Mouse (Mus musculus): ENCODE results near the gene Fndc7.
"Not testable (repeated sequence)": the region's sequence is repeated elsewhere in the genome, so short reads cannot be mapped to it uniquely, and the experiment has no call there.

Gene Fndc7

DNA sequence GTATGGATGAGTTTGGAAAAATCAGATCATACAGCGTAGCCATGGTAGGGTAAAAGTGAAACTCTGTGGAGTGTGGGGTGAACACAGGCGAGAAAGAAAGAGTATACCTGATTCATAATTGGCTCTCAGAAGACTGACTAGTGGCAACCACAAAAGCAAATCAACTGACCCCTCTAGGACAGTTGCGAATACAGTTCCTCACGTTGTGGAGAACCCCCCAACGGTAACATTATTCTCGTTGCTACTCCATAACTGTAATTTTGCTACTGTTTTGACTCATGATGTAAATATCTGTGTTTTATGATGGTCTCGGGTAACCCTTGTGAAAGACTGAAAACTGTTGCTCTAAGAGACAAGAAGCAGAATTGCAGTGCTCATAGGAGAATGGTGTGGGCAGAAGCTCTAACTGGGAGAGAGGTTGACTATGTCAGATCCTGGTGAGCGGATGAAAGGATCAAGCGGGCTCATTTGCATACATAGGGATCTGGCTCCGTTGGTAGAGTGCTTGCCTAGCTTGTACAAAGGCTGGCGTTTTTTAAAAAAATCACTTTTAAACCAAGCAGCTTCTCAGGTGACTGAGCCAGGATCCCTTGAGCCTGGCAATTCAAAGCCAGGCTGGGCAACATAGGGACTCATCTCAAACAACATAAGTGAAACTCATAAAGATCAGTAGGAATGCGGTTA lies 2.7 kb downstream of the Fndc7 start:
- no peak for DNase-seq

DNA sequence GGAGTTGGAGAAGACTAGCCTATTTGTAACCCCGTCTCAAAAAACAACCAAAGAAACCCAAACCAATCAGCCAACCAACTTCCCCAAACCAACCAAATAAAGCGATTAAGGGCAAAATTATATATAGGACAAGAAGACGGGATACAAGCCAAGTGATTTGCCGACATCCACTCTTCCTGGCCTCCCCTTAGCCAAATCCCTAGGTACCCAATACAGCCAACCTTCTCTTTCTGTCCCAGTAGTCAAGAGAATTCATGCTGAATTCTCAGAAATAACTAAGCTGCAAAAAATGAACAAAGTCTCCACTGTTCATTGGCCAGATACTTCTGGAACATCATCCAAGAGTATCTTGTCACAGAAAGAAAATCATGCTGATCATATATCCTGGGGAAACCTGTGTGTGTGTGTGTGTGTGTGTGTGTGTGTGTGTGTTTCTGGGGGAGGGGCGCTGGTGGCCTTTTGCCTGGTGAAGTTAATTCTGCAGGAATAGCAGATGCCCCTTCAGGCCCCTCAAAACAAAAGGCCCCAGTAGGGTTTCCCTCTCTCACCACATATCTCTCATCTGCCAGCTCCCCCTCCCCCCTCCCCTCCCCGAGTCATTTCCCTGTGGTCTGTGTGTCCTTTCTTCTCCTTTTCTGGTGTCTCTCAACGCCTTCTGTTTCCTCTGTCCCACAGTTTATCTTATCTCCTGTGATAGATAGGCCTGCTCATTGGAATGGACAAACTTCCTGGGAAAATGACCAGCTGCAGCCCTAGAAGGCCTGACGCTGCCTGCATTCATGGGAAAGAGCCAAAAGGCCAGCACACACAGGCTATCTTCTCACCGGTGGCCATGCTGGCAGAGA lies 3.9 kb downstream of the Fndc7 start:
- DNase-seq: no peak

DNA sequence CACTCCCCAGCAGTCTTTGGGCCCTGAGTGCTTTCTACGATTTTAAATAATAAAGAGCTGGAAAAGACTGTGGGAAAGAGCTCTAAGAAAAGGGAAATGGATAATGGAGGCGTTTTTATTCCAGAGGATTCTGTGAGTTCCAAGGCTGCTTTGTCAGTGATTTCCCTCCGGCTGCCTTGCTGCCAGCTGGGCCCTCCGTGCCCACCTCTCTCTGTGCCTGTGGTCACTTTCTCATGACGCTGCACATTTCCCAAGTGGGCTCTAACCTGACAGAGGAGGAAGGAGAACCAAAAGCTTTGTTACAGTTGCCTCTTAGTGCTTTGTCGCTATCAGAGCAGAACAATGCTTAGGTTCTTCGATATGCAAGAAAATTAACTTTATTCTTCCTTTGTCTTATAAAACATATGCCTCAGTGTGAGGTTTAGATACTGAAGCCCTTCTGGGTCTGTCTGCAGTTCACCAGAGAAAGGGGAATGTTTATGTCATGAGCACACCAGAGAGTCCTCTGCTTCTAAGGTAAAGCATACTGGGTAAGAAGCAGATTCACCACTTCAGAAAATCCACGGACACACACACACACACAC lies 5.0 kb downstream of the Fndc7 start:
- DNase-seq: no peak

DNA sequence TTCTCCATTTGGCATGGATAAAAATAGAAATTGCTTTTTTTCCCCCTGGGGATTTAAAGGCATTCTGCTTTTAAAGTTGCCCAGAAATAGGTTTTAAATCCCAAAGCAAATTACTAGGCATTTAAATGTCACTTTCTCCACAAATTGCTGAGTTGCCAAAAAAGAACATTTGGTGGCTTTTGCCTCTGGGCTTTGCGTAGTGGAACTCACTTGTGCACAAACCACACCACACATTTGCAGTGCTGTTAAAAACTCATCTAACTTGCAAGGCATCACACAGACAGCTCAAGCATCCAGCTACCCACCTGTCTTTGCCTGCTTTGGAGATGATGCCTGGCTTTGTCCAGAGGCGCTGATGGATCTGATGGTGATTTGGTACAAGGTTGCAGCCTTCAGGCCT lies 6.7 kb downstream of the Fndc7 start:
- no peak for DNase-seq

DNA sequence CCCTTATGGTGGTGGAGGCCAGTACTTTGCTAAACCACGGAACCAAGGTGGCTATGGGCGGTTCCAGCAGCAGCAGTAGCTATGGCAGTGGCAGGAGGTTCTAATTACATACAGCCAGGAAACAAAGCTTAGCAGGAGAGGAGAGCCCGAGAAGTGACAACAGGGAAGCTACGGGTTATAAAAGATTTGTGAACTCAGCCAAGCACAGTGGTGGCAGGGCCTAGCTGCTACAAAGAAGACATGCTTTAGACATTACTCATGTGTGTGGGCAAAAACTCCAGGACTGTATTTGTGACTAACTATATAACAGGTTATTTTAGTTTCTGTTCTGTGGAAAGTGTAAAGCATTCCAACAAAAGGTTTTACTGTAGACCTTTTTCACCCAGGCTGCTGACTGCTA lies 7.9 kb downstream of the Fndc7 start:
- not testable (repeated sequence) for DNase-seq

DNA sequence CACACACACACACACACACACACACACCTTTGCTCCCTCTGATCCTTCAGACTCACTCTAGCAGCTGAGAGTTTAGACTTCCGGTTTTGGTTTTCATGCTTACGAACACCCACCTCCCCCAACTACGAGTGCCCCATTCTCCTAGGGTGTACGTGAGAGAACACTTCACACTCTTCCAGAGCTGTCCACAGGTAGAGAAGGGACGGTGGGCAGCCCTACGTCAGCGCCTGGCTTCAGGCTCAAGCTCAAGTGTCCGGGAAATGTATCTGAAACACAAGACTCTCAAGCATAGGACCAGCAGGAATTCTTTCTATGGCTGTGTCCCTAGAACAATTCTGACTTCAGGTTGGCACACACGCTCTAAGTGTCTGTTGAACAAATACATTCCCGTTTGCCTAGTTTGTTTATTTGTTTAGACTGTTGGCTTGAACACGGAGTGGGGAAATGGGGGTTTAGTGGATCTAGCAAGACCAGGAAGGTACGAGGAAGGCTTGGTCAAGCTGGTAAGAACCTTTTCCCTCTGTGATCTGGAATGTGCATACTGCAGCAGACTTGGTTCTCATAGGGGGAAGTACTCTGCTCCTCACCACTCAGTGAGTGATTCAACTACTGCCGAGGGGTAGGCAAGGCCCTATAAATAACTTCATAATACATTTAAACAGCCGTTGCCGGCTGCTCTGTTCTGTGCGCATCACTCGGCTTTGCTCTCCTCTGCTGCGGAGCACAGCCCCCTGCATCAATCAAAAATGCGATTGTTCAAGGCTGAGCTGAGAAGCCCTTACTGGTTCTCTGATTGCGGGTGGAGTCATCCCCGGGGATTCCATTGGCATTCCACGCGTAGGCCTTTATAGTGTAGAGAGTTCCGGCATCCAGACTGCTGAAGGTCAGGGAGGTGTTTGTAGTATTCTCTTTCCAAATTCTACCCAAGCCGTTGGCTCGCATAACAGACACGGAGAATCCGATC lies 9.0 kb downstream of the Fndc7 start:
- no peak for DNase-seq

DNA sequence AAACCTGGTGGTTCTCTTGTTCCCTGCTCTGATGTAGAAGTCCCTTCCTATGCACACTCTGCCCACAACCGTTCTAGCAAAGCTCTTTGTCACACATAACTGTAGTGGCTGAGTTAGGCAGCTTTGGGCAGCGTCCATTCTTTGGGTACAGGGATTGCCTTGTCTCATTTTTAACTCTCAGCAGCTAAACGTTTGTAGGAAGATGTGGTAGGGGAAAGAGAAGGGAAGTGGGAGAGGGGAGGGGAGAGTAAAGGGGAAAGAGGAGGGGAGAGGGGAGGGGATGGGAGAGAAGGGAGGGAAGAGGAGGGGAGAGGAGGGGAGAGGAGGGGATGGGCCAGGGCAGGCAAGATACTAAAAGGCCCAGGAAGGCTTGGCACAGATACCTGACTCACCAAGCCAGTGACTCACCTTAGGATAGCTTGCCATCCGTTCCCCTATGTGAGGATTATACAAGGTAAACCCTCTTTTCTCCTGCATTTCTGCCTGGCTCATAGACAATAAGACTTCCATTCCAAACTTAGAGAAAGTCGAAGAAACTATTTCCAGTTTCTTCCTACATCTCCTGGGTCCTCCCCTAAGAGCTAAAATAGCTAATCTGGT lies 9.9 kb downstream of the Fndc7 start:
- DNase-seq: no peak

DNA sequence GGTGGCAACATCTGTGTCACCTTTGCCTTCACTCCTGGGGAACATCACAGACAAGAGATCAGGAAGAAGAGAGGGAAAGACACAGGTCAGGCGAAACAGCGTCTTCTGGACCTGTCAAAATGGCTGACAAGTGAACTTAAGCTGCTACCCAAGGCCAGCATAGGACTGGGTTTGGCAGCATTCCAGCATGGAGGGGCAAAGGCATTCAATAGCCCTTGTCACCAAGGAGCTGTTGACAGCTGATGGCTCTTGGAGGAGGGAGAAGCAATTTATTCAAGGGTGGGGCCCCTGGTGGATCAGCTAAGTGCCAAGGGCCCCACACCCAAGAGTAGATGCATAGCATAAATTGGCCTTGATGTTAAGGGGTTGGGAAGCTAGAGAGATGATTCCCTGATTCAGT lies 10.7 kb downstream of the Fndc7 start:
- no peak for DNase-seq

DNA sequence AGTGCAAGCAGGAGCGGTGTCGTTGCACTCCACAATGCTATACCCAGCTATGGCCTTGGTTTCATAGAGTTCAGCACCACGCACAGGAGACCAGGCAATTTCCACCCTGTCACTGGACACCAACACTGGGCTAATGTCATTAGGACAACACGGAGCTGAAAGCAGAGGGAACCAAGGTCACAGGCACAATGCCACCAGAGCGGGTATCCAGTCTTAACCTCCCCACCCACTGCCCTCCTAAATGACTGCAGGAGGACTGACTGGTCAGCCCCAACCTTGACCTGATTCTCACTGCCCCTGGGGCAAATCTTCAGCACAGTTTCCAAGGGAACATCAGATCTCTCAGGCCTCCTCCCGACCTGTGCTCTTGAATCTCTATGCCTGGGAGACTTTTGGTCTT lies 19.2 kb downstream of the Fndc7 start:
- no peak for DNase-seq

DNA sequence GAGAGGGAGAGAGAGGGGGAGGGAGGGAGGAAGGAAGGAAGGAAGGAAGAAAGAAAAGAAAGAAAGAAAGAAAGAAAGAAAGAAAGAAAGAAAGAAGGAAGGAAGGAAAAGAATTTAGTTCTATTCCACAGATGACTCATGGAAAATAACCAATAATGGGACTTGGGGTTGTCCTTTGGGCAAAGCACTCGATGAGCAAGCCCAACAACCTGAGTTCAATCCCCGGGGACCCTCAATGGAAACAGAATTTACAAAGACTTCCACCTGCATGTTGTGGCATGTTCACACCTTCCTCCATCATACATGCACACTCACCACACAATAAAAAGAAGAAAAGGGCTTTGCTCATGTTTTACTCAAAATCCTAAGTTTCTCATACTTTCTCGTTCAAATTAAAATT lies 22.4 kb downstream of the Fndc7 start:
- no peak for DNase-seq

DNA sequence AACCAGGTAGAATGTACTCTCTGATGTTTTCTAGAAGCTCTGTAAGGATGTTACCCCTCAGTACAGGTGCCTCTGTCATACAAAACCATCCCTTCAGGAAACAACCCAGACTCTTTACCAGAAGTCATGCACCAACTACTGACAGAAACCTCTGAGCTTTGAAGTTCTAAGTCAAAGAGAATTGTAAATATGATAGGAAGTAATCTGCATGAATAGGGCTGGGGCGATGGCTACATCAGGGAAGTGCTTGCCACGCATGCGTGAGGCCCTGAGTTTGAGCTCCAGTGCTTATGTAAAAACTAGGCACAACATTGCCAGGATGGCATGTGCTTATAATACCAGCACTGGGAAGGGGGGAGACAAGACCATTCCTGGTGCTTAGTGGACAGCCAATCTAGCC lies 24.1 kb downstream of the Fndc7 start:
- DNase-seq: no peak

DNA sequence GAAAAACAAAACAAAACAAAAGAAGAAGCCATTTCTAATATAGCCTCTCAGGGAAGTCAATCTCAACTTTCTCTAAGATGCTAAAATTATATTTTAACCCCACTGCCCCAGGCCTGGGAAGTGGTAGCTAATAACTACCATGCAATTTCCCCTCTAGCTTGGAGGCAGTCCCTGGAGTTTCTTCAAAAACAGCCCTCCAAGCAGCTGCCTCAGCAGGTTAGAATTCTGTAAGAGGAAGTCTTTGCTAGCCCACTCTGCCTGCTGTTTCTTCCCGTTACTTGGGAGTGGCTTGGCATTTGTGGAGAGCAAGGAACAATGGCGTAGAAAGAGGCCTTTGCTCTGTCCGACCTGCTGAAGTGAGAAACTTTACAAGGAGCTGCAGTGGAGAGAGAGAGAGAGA lies 24.7 kb downstream of the Fndc7 start:
- no peak for DNase-seq

DNA sequence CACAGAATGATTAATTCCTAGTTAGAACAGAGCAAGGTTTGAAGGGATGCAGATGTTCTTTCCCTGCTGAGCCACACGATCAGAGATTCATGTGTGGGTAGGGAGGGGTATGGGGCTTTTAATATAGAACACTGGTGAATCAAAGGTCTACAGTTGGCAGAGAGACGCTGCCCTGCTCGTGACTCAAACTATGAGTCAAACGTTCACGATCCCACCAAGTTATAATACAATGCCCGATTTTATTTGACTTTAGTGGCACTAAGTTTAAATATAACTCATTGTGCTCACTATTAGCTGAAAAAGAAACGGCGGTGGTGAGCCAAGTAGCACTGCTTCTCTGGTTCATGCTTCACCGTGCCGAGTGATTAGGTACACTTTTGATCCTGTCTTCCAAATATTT lies 26.7 kb downstream of the Fndc7 start:
- DNase-seq: no peak

DNA sequence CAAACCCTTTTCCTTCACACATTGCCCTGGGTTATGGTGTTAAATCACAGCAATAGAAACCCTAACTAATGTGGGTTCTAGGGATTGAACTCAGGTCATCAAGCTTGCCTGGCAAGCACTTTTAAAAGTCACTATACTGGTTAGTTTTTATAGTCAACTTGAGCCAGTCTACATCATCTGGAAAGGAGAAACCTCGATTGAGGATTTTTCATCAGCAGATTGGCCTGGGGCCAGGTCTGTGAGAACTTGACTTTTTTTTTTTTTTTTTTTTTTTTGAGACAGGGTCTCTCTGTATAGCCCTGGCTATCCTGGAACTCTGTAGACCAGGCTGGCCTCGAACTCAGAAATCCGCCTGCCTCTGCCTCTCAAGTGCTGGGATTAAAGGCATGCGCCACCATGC lies 27.5 kb downstream of the Fndc7 start:
- not testable (repeated sequence) for DNase-seq

DNA sequence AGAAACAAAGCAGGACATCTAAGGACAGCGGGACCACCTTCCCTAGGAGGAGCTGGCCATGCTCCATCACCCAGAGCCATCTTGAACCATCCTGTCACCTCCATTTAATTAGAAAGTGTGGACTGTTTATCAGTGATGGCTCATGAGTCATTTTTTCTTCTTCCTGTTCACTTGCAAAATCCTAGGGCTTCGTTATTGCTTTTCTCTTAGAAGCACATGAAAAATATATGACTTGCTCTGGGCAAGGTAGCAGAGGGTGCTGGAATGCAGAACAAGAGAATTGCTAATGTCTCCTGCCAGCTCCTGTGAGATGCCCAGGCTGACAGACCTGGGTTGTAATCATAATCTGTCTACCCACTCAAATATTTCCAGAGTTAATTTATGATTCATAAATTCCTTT lies 29.0 kb downstream of the Fndc7 start:
- no peak for DNase-seq

DNA sequence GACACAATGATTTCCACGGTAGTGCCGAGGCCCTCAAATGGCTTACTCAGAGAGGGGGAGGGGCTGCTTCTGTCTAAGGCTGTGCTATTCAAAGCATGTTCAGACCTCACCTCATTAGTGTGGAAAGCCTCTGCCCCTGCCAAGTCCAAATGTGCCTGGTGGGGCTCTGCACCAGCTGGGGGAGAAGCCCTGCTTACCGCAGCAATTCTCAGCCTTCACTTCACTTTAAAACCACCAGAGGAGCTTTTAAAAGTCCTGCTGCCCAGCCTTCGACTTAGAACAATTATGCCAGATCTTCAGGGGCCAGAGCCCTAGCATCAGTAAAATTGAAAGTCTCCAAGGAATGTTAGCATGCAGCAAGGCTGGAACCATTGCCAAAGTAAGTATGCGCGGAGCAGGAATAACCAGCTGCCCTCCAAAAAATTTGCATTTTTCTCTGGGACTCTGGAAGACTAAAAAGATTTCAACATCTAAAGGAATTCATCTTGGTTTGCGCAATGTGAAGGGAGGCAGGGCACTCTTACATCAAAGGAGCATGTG lies 31.5 kb downstream of the Fndc7 start:
- no peak for DNase-seq

DNA sequence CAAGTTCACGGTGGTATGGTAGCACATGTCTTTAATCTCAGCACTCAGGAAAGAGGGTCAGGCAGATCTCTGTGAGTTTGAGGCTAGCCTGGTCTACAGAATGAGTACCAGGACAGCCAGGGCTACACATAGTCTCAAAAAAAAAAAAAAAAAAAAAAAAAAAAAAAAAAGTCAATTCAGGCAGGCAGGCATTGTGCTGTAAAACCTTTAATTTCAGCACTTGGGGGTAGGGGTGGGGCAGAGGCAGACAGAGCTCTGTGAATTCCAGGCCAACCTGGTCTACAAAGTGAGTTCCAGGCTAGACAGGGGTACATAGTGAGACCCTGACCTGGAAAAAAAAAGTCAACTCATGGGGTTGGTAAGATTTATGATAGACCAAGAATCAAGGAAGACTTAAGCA lies 32.1 kb downstream of the Fndc7 start:
- no peak for DNase-seq

DNA sequence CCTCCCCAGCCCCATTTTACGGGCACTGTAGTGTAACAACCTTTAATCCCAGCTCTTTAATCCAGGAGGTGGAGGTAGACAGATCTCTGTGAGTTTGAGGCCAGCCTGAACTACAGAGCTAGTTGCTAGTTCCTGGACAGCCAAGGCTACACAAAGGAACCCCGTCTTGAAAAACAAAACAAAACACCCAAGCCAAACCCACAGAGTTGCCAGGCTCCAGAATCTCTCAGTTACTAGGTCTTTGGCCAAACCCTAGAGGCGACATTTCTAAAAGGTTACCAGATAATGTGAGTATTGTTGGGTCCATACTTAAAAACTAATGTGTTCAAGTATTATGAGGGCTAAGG lies 32.7 kb downstream of the Fndc7 start:
- no peak for DNase-seq

DNA sequence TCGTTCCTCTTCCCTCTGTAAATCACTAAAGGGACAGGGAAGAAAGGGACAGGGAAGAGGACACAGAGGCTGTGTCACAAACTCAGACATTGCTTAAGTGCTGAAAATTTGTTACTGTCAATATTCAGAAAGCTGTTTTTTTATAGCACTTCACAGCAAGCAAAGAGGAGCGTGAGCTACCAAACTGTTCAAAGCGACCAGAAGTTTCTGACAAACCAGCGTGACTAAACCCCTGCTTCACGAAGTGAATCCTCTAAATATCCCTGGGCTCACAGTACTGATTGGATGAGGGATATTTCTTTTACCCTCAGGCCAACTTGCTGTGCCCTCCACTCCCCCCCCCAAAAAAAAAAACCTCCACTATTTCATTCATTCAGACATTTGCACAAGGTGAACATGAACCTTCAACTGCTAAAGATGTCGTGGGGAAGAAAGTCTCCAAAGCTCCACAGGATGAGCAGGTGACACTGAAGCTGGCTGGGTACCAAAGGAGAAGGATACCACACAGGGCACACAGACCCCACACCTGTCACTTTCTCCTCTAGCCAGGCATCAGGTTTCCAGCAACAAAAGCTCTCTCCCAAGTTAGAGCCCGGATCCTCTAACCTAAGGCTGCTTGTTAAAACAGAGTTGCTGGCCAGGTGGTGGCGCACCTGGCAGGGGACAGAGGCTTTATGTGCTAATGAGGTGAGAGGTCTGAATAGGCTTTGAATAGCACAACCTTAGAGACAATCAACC lies 33.3 kb downstream of the Fndc7 start:
- DNase-seq: peak; percentile 39

DNA sequence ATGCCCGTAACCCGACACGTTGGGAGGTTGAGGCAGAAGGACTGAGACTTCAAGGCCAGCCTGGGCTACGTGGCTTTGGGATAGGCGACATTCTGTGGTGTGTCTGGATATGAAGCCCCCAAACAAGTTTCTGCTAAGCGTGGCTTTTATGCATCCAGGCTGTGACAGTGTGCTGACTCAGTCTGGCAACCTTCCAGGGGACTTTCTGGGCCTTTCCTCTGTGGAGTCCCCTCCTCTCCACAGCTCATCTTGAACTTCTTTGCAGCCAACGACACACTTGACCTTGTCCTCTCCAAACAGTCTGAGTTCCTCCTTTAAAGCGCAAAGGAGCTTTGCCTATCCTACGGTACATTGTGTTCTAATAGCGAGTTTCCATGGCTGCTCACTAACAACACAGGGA lies 33.9 kb downstream of the Fndc7 start:
- DNase-seq: no peak

DNA sequence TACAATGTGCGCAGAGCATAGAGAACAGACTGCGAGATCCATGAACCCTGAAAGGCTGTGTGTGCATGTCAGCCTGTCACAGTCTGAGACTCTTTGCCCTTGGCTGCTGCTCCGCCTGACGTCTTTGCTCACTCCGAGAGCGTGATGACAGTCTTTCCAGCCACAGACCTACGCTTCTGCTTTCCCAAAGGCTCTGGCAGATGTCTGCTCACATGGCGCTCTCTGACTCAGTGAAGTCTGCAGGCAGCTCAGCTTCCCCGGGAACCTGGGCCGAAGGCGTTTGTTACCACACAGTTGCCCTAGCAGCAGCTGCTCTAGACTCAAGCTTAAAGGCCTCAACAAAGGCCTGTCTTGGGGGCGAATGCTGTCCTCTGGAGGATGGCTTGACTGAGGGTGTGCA lies 34.4 kb downstream of the Fndc7 start:
- DNase-seq: no peak

DNA sequence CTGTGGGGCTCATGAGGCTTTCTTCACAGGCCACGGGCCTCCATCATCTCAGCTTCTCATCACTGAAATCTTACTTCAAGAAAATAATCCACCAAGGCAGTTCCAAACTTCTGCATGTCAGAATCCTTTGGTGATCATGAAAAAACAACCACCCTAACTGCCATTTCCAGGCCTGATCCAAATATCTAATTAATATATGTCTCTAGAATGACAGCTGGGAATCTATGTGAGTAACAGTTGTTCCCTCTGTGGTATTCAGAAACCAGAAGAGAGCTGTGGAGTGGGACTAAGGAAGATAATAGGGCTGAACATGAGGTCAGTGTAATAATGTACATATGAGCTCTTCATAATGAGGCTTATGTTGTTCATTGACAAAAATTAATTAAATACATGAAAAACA lies 36.5 kb downstream of the Fndc7 start:
- no peak for DNase-seq
